Mouse (Mus musculus) embryo, embryonic 9.5 days (tissue): ENCODE results near the gene Psmb7.

Experiments
- DNase-seq: peaks from one replicate; pipeline ENCODE4 v3.0.0-alpha.2; 2017; ENCODE audit errors: extremely low spot score

The Psmb7 gene

DNA sequence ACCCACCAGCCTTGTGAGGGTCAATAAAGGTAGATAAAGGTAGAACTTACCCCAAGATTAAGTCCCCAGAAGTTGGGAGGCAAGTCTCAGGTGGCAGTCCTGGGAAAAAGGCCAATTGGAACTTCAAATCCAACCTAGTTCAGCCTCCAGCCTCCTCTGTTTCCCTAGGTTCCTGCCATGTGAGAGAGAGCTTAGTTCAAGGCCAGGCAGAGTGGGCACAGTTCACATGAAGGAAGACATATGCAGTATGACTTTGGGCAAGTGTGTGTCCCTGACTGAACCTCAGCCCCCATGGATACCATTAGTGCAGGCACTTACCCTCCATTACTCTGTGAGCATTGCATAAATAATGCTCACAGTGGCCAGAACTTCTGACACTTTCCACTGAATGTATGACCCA is 98.2 kb downstream of the Psmb7 start:
- no peak for DNase-seq

DNA sequence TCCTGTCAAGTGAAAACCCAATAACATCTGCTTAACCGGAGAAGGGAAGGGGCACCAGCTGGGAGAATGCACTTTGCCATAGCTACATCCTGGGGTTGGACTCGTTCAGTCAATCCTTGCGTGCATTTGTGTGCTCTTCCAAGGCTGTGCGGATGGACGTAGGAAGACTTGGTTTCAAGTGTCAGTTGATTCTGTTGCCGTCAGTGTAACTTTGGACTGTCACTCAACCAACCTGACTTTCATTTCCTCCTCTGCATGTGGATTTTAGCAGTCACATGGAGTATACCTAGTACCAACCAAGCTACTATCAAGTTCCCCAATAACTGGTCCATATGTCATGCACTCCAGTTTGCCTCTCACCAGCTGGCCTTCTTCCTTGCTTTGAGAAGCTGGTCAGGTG is 98.9 kb downstream of the Psmb7 start:
- no peak for DNase-seq

DNA sequence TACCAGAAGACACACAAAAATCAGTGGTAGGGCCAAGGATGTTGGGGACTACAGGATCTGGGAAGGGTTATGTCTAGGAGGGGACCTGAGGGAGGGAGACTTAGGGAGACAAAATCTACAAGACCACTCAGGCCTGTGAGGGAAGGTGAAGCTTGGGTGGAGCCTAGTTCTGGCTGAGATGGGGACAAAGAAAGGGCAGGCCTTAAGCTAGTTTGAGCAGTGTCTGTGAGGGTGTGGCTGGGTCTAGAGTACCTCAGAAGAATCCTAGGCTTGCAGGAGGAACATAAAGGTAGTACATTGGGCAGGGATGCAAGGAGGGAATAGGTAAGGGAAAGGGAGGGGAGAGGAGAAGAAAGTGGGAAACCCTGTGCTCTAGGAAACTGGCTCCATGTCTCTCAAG is 99.5 kb downstream of the Psmb7 start:
- DNase-seq: no peak

DNA sequence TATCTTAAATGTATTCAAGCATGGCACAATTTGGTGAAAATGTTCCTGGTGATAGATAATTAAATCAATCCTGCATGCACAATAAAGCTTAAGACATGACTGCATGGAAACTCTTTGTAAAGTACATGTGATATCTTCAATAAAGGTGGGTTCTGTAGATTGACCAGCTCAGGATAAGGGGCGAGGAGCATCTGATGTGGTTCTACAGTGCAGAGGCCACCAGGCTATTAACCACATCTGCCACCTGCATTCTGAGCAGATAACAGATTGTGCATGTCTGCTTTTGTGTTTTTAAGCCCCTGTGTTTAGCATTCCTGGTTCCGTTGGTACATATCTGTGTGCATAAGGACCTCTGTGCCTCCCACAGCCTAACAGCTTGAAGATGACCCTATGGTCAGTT is 100.7 kb downstream of the Psmb7 start:
- no peak for DNase-seq

DNA sequence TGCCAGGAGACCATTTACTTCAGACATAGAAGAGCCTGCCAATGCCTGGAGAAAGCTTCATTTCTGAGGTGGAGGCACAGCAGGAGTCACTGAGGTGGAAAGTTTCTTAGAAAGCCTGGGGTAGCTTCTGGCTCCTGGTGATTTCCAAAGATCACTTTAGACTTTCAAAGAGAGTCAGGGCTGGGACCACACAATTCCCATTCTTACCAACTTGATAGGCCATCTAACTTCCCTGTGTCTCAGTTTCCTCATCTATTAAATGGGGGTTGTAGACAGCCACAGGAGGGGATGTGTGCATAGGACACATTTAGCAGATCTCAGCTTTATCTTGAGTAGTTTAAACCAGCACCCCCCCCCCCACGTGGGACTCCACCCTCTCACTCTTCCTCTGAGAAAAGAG is 101.5 kb downstream of the Psmb7 start:
- no peak for DNase-seq

DNA sequence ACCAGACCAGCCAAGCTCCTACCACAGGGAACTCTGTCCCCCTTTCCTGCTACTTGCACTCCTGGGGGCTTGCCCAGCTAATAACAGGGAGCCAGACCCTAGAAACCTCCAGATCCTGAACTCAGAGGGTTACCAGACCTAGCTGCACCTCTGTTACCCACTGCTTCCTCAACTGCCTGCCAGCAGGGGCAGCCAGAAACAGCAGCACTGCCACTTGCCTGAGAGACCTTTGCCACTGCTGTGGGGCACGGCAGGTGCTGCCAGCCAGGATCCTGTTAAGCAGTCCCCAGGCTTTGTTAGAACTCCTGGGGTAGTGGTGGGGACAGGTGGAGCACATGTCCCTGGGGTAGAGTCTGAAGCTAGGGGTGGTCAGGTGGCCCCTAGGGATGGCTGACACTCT is 102.3 kb downstream of the Psmb7 start:
- no peak for DNase-seq

DNA sequence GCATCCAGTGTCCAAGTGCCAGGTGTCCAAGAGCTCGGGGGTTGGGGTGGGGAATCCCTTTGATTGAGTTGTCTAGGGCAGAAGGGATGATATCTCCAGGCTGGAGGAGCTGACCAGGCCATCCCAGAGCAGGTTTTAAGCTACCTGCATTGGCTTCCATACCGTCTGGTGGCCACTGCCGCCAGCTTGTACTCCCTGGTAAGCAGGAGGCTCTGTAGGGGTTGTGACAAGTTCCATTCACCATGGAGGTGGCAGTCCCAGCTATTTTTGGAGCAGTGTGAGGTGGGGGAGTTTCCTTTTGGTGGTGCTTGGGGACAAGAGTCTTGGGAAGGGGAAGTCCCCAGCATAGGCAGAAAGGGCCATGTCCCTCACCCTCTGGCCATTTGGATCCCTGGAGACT is 102.8 kb downstream of the Psmb7 start:
- DNase-seq: no peak

DNA sequence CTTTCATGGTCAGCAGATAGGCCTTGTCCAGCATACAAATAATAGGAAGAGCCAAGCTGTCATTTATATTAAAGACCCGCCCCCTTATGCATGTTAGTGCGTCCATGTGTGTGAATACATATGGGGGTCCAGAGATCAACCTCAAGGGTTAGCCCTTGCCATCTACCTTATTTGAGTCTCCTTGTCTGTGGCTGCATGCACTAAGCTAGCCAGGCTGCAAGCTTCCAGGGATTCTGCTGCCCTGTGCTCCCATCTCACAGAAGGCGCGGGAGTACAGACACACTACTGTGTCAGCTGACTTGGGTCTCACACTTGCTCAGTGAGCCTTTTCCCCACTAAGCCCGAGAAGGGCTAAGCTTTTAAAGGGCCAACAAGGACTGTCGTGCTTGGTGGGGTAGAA is 103.2 kb downstream of the Psmb7 start:
- DNase-seq: no peak

DNA sequence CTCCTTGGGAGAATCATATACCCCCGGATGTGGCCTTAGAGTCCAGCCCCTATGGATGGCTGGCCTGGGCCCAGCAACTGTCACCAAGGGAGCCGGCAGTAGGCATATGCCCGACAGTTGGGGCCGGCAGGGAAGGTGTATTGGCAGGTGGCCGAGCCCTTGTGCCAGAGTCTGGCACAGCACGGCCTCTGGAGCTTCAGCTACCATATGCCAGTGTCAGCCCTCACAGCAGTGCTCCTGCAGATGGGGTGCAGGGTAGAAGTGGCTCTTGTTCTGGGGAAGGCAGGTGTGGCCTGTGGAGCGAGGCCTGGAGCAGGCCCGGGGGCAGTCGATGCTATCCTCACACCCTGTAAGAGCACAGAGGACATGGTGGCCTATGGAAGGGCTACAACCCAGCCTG is 104.2 kb downstream of the Psmb7 start:
- DNase-seq: no peak
